Mouse (Mus musculus) G1E (cell line): ENCODE measurements around the gene Gprc5c. TPM values are rescaled to one million over a fixed set of nuclear protein-coding genes. Genes with fewer than 3 reads are reported as not detected.

Source experiments
- ATAC-seq: 2 replicates; pipeline ENCODE4 v1.8.0; 2016; ENCODE audit warnings: mild to moderate bottlenecking; ENCODE audit not compliant: insufficient number of reproducible peaks, poor library complexity, low FRiP score, severe bottlenecking; ENCODE audit errors: extremely low read depth
- DNase-seq: peaks from one replicate; pipeline ENCODE4 v3.0.0; 2012; ENCODE audit warnings: low spot score
- H3K27me3 ChIP-seq: 2 replicates; pipeline ENCODE4 v1.6.1; 2012; ENCODE audit warnings: mild to moderate bottlenecking, low read length, inconsistent platforms; ENCODE audit not compliant: insufficient read depth
- H3K36me3 ChIP-seq: replicated peaks from 2 replicates; pipeline ENCODE3; 2012; ENCODE audit warnings: mild to moderate bottlenecking, inconsistent platforms
- H3K4me1 ChIP-seq: 2 replicates; pipeline ENCODE4 v1.6.1; 2012; ENCODE audit warnings: low read depth, low read length, inconsistent platforms, mixed read lengths; ENCODE audit not compliant: insufficient read depth
- H3K4me3 ChIP-seq: 2 replicates; pipeline ENCODE4 v1.5.1; 2012; ENCODE audit warnings: low read depth, mild to moderate bottlenecking, inconsistent platforms, low read length, moderate library complexity, mixed read lengths
- H3K9me3 ChIP-seq: replicated peaks from 2 replicates; pipeline ENCODE4 v1.6.1; 2012; ENCODE audit warnings: inconsistent platforms
- CTCF ChIP-seq: IDR thresholded peaks from 2 replicates; pipeline ENCODE4 v1.5.1; 2012; ENCODE audit warnings: low read depth, low read length, inconsistent platforms, mixed read lengths
- GATA1 ChIP-seq: IDR thresholded peaks from 2 replicates; pipeline ENCODE4 v1.6.1; 2012; ENCODE audit warnings: borderline replicate concordance, low read length, inconsistent platforms, mixed read lengths
- GATA2 ChIP-seq: IDR thresholded peaks from 2 replicates; pipeline ENCODE4 v1.6.1; 2012; ENCODE audit warnings: low read depth, low read length, inconsistent platforms, borderline replicate concordance
- POLR2AphosphoS5 ChIP-seq: IDR thresholded peaks from 2 replicates; pipeline ENCODE4 v1.6.1; 2012; ENCODE audit warnings: low read depth, low read length, inconsistent platforms; ENCODE audit not compliant: insufficient replicate concordance
- TAL1 ChIP-seq: conservative IDR thresholded peaks from 2 replicates; pipeline ENCODE4 v1.6.1; 2012; ENCODE audit warnings: low read depth, low read length, inconsistent platforms, mixed read lengths
- polyA plus RNA-seq: library from polyadenylated mRNA; stranded (reverse); fragments of >175 nt; gene quantifications from 2 replicates; pipeline ENCODE4 v1.2.3, GENCODE M21; 2012
- total RNA-seq, 2 experiments: library from RNA; stranded (forward) in 1 of 2; stranded (reverse) in 1 of 2; fragments of 200-1000 nt in 1 of 2; fragments of >200 nt in 1 of 2; fragmentation: Nextera tagmentation in 1 of 2; gene quantifications; 2 replicates each; pipeline ENCODE4 v1.2.3; 2014 to 2017

Gene Gprc5c
- total and polyA plus RNA-seq, 3 experiments, result 0.22 TPM; not detected in 2

DNA sequence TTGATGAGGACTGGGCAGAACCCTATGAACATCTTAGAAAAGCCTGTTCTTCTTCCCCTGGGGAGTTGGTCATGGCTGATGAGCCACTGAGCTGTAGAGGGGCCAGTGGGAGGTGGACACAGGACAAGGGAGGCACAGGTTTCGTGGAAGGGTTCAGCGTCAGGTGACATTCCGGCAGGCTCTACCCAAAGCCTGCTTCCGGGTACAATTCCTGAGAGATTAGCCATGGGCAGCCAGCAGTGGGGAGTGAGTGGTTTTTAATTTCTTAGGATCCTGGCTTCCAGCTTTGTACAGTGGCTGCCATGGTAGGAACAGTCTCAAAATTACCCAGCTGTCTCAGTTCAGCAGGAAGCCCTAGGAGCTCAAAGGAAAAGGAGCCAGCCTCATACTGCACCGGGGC is 3.9 kb upstream of the Gprc5c start:
- no peak overlapping the region for H3K4me3 ChIP-seq
- no peaks in the 10 kb centered on the region for H3K36me3 ChIP-seq
- DNase-seq (no peak), ATAC-seq (no peak)
- H3K9me3 ChIP-seq, result peaks cover 74% of the 10 kb centered on the region
- no peaks in the 10 kb centered on the region for H3K4me1 ChIP-seq
- H3K27me3 ChIP-seq, result no peaks in the 10 kb centered on the region
- TF ChIP-seq CTCF, result no peak
- TF ChIP-seq TAL1, result no peak
- TF ChIP-seq POLR2AphosphoS5, result no peak
- no peak for TF ChIP-seq GATA1
- TF ChIP-seq GATA2, result no peak

DNA sequence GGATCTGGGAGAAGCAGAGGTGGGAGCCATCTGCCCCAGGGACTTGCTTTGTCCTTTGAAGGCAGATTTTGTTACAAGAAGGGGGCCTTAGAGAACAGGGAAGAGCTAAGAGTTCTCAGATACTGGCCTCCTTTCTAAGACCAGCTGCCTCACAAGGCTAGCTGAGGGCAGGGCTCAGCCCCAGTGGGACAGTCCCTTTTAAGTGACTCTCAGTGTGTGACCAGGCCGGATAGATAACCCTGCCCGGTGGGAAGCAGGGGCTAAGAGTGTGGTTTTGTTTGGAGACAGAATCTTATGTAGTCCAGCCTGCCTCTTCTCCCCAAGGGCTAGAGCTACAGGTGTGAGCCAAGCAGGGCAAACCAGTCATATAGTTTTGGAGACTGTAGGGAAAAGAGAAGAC is 1.4 kb upstream of the Gprc5c start:
- Histone ChIP-seq H3K4me1 (no peaks in the 10 kb centered on the region), H3K4me3 (no peak overlapping the region), H3K27me3 (no peaks in the 10 kb centered on the region), H3K9me3 (peaks cover 79% of the 10 kb centered on the region), H3K36me3 (no peaks in the 10 kb centered on the region)
- TF ChIP-seq POLR2AphosphoS5 (no peak), GATA2 (no peak), GATA1 (no peak)
- DNase-seq (no peak), ATAC-seq (no peak)

DNA sequence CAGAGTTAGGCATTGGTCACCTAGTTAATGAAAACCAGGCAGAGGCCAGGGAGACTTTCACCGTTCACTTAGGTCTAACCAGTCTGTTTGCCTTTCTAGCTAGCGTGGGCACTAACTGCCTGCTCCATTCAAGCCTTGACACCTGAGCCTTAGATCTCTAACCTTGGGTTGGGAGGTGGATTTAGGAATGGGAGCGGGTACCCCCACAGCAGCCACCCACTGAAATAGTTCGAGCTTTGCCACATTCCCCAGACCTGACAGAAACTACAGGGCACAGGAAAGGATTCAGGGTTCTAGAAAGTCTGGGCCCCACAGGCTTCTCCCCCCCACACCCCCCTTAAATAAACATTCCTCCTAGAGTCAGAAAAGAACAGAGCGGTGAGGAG is 893 bp upstream of the Gprc5c start:
- ATAC-seq (no peak), DNase-seq (no peak)
- H3K9me3 ChIP-seq, result peaks cover 80% of the 10 kb centered on the region
- H3K36me3 ChIP-seq, result no peaks in the 10 kb centered on the region
- H3K4me1 ChIP-seq, result no peaks in the 10 kb centered on the region
- TF ChIP-seq CTCF (no peak), POLR2AphosphoS5 (no peak), GATA2 (no peak), GATA1 (no peak), TAL1 (no peak)
- H3K4me3 ChIP-seq, result no peak overlapping the region
- no peaks in the 10 kb centered on the region for H3K27me3 ChIP-seq

DNA sequence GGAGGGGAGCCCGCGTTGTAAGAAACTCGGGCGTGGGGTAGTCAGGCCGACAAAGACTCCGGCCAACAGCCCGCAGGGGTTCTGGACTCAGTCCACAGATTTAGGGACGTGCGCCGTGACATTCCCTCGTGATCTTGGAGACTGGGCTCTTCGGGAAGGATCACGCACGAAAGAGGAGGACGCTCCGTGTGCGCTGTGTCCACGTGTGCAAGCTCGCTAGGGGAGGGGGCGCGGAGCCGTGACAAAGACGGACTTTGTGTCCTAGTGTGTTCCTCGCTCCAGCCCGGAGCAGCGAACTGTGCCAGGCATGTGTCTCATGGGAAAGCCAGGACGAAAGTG is 286 bp downstream of the Gprc5c start:
- Histone ChIP-seq H3K27me3 (no peaks in the 10 kb centered on the region), H3K4me1 (no peaks in the 10 kb centered on the region), H3K36me3 (no peaks in the 10 kb centered on the region), H3K9me3 (peaks cover 78% of the 10 kb centered on the region), H3K4me3 (peak overlapping the region; percentile 3; the same call in 1 of the 2 replicates)
- DNase-seq (no peak), ATAC-seq (no peak)
- TF ChIP-seq CTCF (no peak), GATA1 (no peak), GATA2 (no peak), POLR2AphosphoS5 (no peak), TAL1 (no peak)

DNA sequence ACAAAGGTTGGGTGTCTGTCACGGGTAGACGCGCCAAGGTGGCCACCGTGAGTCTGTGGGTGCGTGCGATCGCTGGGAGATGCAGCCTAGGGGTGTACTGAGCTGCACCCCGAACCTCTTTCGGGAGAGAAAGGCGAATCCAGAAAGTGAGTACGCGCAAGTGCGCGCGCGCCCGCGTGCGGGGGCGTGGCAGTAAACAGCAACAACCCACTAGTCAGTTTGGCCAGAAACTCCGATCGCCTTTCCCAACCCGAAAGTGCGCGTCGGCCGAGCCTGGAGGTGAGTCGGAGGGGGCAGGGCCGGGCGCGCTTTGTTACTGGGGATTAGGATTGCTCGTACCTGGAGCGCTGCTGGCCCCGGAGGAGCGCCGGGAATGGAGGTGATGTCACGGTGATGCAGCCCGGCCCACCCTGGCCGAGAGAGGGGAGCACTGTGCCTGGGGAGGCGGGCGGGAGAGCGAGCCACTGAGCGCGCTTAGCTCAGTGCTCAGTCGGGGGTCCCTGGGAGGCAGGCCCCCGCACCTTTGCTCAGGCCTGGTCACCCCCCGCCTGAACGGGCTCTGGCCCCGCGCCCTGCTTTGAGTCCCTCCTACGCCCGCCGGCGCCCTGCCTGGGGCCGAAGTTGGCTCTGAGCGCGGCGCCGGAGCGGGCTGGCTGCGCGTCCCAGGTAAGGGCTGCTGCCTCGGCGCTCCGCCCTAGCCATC is 807 bp downstream of the Gprc5c start:
- TF ChIP-seq CTCF (no peak), POLR2AphosphoS5 (no peak), GATA1 (no peak), TAL1 (no peak), GATA2 (no peak)
- Histone ChIP-seq H3K36me3 (no peaks in the 10 kb centered on the region), H3K27me3 (no peaks in the 10 kb centered on the region), H3K4me3 (peak overlapping the region; percentile 3; the same call in 1 of the 2 replicates), H3K4me1 (no peaks in the 10 kb centered on the region), H3K9me3 (peaks cover 74% of the 10 kb centered on the region)
- no peak for DNase-seq
- ATAC-seq, result no peak

DNA sequence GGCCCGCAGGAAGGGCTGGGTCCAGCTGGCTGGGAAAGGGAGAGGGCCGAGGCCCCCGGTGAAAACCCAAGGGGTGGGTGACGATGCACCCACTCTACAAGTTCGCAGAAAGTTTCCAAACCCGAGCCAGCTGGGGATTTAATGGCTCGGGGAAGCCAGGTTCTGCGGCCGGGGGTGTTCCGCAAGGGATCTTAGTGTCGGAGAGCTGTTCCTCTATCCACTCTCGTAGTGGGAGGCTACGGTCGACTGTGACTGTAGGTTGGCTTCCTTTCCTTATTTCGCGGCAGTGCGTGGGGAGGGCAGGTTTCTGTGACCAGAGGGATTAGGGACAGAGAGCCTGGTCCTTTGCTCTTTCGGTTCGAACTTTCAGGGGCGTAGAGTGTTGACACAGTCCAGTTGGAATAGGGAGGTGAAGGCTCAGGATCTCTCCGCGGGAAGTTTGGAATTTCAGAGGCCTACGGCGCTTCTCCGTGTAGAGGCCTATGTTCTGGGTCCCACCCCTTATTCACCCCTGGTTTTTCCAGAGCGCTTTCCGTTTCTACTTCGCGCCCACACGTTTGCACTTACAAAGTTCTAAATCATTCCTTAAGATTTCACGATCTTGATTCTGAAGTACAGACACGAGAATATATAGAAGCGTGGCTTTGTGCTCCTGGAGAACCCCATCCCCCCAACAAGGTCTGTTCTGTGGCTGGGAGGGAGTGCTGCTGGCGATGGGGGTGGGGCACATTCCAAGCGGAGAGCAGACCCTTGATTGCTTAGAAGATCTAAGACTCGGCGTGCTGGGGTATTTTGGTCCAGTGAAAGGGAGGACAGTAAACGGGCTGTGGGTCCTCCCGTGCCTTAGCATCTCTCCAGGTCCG is 1.6 kb downstream of the Gprc5c start:
- Histone ChIP-seq H3K36me3 (no peaks in the 10 kb centered on the region), H3K4me1 (no peaks in the 10 kb centered on the region), H3K9me3 (peaks cover 68% of the 10 kb centered on the region), H3K27me3 (no peaks in the 10 kb centered on the region), H3K4me3 (peak overlapping the region; percentile 3; the same call in 1 of the 2 replicates)
- ATAC-seq (no peak), DNase-seq (no peak)
- TF ChIP-seq CTCF (no peak), TAL1 (no peak), GATA1 (no peak), POLR2AphosphoS5 (no peak), GATA2 (no peak)
